Mouse (Mus musculus) stomach, postnatal 0 days (tissue): ENCODE data around the gene Chst11. TPM values are rescaled to one million over a fixed set of nuclear protein-coding genes. Genes with fewer than 3 reads are reported as not detected.

Source experiments
- ATAC-seq: fragments of 200-750 bp; cut with Nextera tagmentation; 2 replicates; pipeline ENCODE4 v1.8.0; 2017; ENCODE audit not compliant: low FRiP score, low TSS enrichment
- DNase-seq: peaks from one replicate; pipeline ENCODE4 v3.0.0-alpha.2; 2016; ENCODE audit warnings: low spot score
- H3K27ac ChIP-seq: fragments of 300-500 bp; sonication (generic); replicated peaks from 2 replicates; pipeline ENCODE4 v1.5.1; 2014; ENCODE audit warnings: mild to moderate bottlenecking, control low read depth
- H3K27me3 ChIP-seq: fragments of 300-500 bp; sonication (generic); 2 replicates; pipeline ENCODE4 v1.6.1; 2014; ENCODE audit warnings: low read length; ENCODE audit not compliant: control insufficient read depth, insufficient read depth
- H3K36me3 ChIP-seq: fragments of 300-500 bp; sonication (generic); 2 replicates; pipeline ENCODE4 v1.6.1; 2014; ENCODE audit warnings: low read length, mixed read lengths; ENCODE audit not compliant: control insufficient read depth, insufficient read depth
- H3K4me1 ChIP-seq: fragments of 300-500 bp; sonication (generic); replicated peaks from 2 replicates; pipeline ENCODE4 v1.6.1; 2014; ENCODE audit warnings: antibody characterized with exemption; ENCODE audit not compliant: control insufficient read depth, insufficient read depth
- H3K4me2 ChIP-seq: fragments of 300-500 bp; sonication (generic); replicated peaks from 2 replicates; pipeline ENCODE4 v1.6.1; 2014; ENCODE audit warnings: low read depth, mild to moderate bottlenecking, control low read depth, moderate library complexity
- H3K4me3 ChIP-seq: fragments of 300-500 bp; sonication (generic); 2 replicates; pipeline ENCODE4 v1.5.1; 2014; ENCODE audit warnings: low read depth, low read length, control low read depth
- H3K9ac ChIP-seq: fragments of 300-500 bp; sonication (generic); 2 replicates; pipeline ENCODE4 v1.6.1; 2014; ENCODE audit warnings: mild to moderate bottlenecking, low read length, control low read depth, mixed read lengths
- H3K9me3 ChIP-seq: fragments of 300-500 bp; sonication (generic); 2 replicates; pipeline ENCODE4 v1.6.1; 2016; ENCODE audit warnings: low read length; ENCODE audit not compliant: control insufficient read depth
- CTCF ChIP-seq: IDR thresholded peaks from 2 replicates; pipeline ENCODE4 v1.5.1; 2016; ENCODE audit warnings: antibody characterized with exemption, low read depth, mild to moderate bottlenecking, moderate library complexity
- EP300 ChIP-seq: optimal IDR thresholded peaks from 2 replicates; pipeline ENCODE3; 2016; ENCODE audit warnings: antibody characterized with exemption
- WGBS: fragments of 180-500 bp; shearing (Covaris S2); extraction: QIAGEN DNeasy Blood & Tissue Kit; methylation state at CpG from one replicate; pipeline ENCODE4 v1.1.7; 2014; 5-methylcytosine and 5-hydroxymethylcytosine counted together
- polyA plus RNA-seq: library from polyadenylated mRNA; unstranded; fragments of >200 nt; fragmentation: Nextera tagmentation; extraction: Ambion mirVana; gene quantifications from 2 replicates; pipeline ENCODE4 v1.2.1, GENCODE M21; 2015

The Chst11 gene
- polyA plus RNA-seq, 1 experiment from 2014 or later = 0.45 TPM

- no peak overlapping the region for H3K4me3 ChIP-seq
- H3K4me2 ChIP-seq = no peak overlapping the region
- no peaks in the 10 kb centered on the region for H3K9me3 ChIP-seq
- H3K27me3 ChIP-seq = no peaks in the 10 kb centered on the region
- H3K36me3 ChIP-seq = no peaks in the 10 kb centered on the region
- 59% methylated on average over 7 of the region's 7 CpGs for WGBS
- DNase-seq (no peak), ATAC-seq (no peak)
- no peaks in the 10 kb centered on the region; the same call in 1 of the 2 replicates for H3K4me1 ChIP-seq
- H3K9ac ChIP-seq = no peak overlapping the region
- H3K27ac ChIP-seq = no peak overlapping the region
- TF ChIP-seq CTCF (no peak), EP300 (no peak)
Observed at GRCm38 (mm10) chr10:83150587-83150986, 165.3 kb downstream of the Chst11 start.

- Histone ChIP-seq H3K27me3 (no peaks in the 10 kb centered on the region), H3K4me2 (no peak overlapping the region), H3K36me3 (no peaks in the 10 kb centered on the region), H3K9ac (no peak overlapping the region), H3K4me3 (no peak overlapping the region), H3K27ac (no peak overlapping the region), H3K4me1 (no peaks in the 10 kb centered on the region; the same call in 1 of the 2 replicates), H3K9me3 (no peaks in the 10 kb centered on the region)
- TF ChIP-seq CTCF = no peak
- 48% methylated on average over 6 of the region's 6 CpGs for WGBS
- ATAC-seq (no peak), DNase-seq (no peak)
Observed at GRCm38 (mm10) chr10:83151362-83151761, 166.1 kb downstream of the Chst11 start.

GRCm38 (mm10) chr10:83151896-83152685 lies 166.8 kb downstream of the Chst11 start:
- H3K27me3 ChIP-seq = no peaks in the 10 kb centered on the region
- ATAC-seq (no peak), DNase-seq (no peak)
- no peak overlapping the region for H3K4me2 ChIP-seq
- no peaks in the 10 kb centered on the region for H3K36me3 ChIP-seq
- no peaks in the 10 kb centered on the region for H3K9me3 ChIP-seq
- H3K9ac ChIP-seq = no peak overlapping the region
- TF ChIP-seq CTCF = no peak
- no peak for TF ChIP-seq EP300
- no peaks in the 10 kb centered on the region; the same call in 1 of the 2 replicates for H3K4me1 ChIP-seq
- no peak overlapping the region for H3K4me3 ChIP-seq
- 34% methylated on average over 16 of the region's 16 CpGs for WGBS
- no peak overlapping the region for H3K27ac ChIP-seq

DNA sequence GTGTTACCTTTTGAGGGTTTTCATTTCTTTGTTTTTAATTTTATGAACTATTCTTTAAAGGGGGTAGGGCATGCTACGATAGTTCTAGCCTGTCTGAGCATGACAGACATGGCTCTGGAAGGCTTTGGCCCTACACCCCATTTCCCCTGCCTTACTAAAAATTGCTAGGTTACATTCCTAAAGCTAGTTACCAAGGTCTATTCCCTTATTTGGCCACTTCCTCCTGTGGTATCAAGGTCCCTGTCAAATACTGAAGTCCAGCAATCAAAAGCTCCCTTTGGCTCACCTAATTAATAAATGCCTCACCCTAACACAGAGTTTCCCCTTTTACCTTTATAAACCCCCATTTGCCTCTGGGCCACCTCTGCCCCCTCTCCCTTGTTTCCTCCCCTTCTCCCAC lies 167.4 kb downstream of the Chst11 start:
- no peak for TF ChIP-seq EP300
- TF ChIP-seq CTCF = no peak
- H3K9me3 ChIP-seq = no peaks in the 10 kb centered on the region
- no peak overlapping the region for H3K4me2 ChIP-seq
- H3K9ac ChIP-seq = no peak overlapping the region
- H3K27me3 ChIP-seq = no peaks in the 10 kb centered on the region
- no peak overlapping the region for H3K4me3 ChIP-seq
- H3K4me1 ChIP-seq = no peaks in the 10 kb centered on the region; the same call in 1 of the 2 replicates
- WGBS = 78% methylated on average over 1 of the region's 1 CpGs
- no peak overlapping the region for H3K27ac ChIP-seq
- ATAC-seq (no peak), DNase-seq (no peak)
- H3K36me3 ChIP-seq = no peaks in the 10 kb centered on the region

DNA sequence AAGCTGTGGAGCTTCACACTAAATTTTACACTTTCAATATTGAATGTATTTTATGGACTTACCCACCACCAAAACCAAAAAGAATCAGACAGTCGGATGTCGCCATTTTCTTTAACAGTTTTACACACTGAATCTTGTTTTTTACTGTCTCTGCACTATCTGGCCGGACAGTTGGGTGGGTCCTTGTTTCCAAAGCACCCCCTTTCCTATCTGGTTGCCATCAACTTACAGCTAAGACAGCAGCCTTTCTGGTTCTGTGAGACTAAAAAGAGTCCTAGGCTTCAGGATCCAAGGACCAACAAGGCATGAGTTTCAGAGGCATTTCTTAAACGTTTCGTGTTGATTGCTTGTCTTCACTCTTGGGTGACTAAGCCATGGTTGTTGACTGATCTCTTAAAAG lies 168.1 kb downstream of the Chst11 start:
- no peak overlapping the region for H3K4me2 ChIP-seq
- H3K9me3 ChIP-seq = no peaks in the 10 kb centered on the region
- H3K27ac ChIP-seq = no peak overlapping the region
- no peaks in the 10 kb centered on the region for H3K36me3 ChIP-seq
- no peak for DNase-seq
- H3K27me3 ChIP-seq = no peaks in the 10 kb centered on the region
- no peak for TF ChIP-seq EP300
- no peak for TF ChIP-seq CTCF
- H3K4me1 ChIP-seq = no peaks in the 10 kb centered on the region; the same call in 1 of the 2 replicates
- 87% methylated on average over 5 of the region's 5 CpGs for WGBS
- ATAC-seq = no peak
- H3K9ac ChIP-seq = no peak overlapping the region
- H3K4me3 ChIP-seq = no peak overlapping the region

- Histone ChIP-seq H3K9ac (no peak overlapping the region), H3K36me3 (no peaks in the 10 kb centered on the region), H3K4me2 (no peak overlapping the region), H3K4me3 (no peak overlapping the region), H3K9me3 (no peaks in the 10 kb centered on the region), H3K27me3 (no peaks in the 10 kb centered on the region), H3K27ac (no peak overlapping the region), H3K4me1 (no peaks in the 10 kb centered on the region; the same call in 1 of the 2 replicates)
- no peak for TF ChIP-seq EP300
- TF ChIP-seq CTCF = no peak
- DNase-seq (no peak), ATAC-seq (no peak)
- 76% methylated on average over 9 of the region's 9 CpGs for WGBS
Observed at GRCm38 (mm10) chr10:83153887-83154286, 168.6 kb downstream of the Chst11 start.
